In the genomic region with DNA sequence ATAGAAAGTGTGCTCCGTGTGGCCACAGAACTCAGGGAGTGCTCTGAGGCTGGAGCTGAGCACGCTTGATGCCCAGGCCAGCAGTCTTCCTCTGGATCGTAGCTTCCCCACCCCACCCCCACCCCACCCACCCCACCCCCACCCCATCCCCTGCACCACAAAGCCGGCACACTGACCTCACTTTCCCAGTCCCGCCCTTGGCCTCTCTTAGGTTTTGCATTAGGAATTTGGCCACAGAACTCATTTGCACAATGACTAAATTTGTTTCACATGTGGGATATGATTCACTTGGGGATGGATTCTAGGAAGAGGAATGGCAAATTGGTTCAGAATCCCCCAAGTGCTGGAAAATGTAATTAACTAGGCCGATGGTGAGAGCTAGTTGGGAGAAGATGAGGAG, we compare ENCODE assay signal across 26 mouse cellular contexts.
DNase-seq lines count a peak whose midpoint lies in the region; ATAC-seq and TF ChIP-seq lines count a peak whose summit lies in the region.
"Had no signal": no experiment of that assay in that cellular context is flagged by ENCODE, and none has a peak within 500 bp of the region (broad histone marks: within the 10 kb centered on the region; RNA-seq: fewer than 3 reads in every experiment).

No protein-coding gene starts in this region.

- H3K36me3 ChIP-seq in lung, postnatal 0 days (ENCODE audit: insufficient read depth, low read length): no peaks in the 10 kb centered on the region
- H3K36me3 ChIP-seq in intestine, embryonic 16.5 days (ENCODE audit: control insufficient read depth, insufficient read depth, low read length): no peaks in the 10 kb centered on the region
- H3K36me3 ChIP-seq: embryonic facial prominence, embryonic 13.5 days; forebrain, embryonic 12.5 days; heart, embryonic 15.5 days; neural tube, embryonic 15.5 days had no signal

- no peak overlapping the region for H3K4me3 ChIP-seq in lung, postnatal 0 days (ENCODE audit: low read depth, low read length)
- H3K4me3 ChIP-seq in embryonic fibroblast, embryonic 13.5 days (ENCODE audit: insufficient read depth, low read length): no peak overlapping the region
- H3K4me3 ChIP-seq in intestine, embryonic 16.5 days (ENCODE audit: low read length): no peak overlapping the region
- H3K4me3 ChIP-seq: embryonic facial prominence, embryonic 13.5 days; forebrain, embryonic 12.5 days; heart, embryonic 15.5 days; layer of hippocampus, adult 2 months; megakaryocyte, embryonic 14.5 days; neural tube, embryonic 15.5 days had no signal

- no peak overlapping the region for H3K9ac ChIP-seq in lung, postnatal 0 days (replicated peaks; ENCODE audit: low read depth)
- H3K9ac ChIP-seq in intestine, embryonic 16.5 days (ENCODE audit: low read depth, low read length): no peak overlapping the region
- H3K9ac ChIP-seq: embryonic facial prominence, embryonic 13.5 days; forebrain, embryonic 12.5 days; heart, embryonic 15.5 days; liver, postnatal 0 days; neural tube, embryonic 15.5 days had no signal

- H3K4me1 ChIP-seq in lung, postnatal 0 days (ENCODE audit: insufficient read depth, low read depth, low read length): no peaks in the 10 kb centered on the region
- H3K4me1 ChIP-seq in embryonic fibroblast, embryonic 13.5 days (ENCODE audit: control insufficient read depth, insufficient read depth, low read length): peaks cover 19% of the 10 kb centered on the region
- H3K4me1 ChIP-seq in intestine, embryonic 16.5 days (ENCODE audit: control insufficient read depth, insufficient read depth, low read length): no peaks in the 10 kb centered on the region; the same call in 1 of the 2 replicates
- H3K4me1 ChIP-seq: megakaryocyte, embryonic 14.5 days had no signal

- H3K27ac ChIP-seq in lung, postnatal 0 days (ENCODE audit: low read length): no peak overlapping the region
- peak overlapping the region; percentile 98 for H3K27ac ChIP-seq in embryonic fibroblast, embryonic 13.5 days (ENCODE audit: insufficient read depth, low read length)
- no peak overlapping the region for H3K27ac ChIP-seq in intestine, embryonic 16.5 days (ENCODE audit: low read length)
- H3K27ac ChIP-seq: embryonic facial prominence, embryonic 13.5 days; forebrain, embryonic 12.5 days; heart, embryonic 15.5 days; layer of hippocampus, adult 2 months; neural tube, embryonic 15.5 days had no signal

- 74% methylated on average over 6 of the region's 6 CpGs for WGBS in lung, postnatal 0 days
- 76% methylated on average over 6 of the region's 6 CpGs for WGBS in intestine, embryonic 16.5 days

- H3K27me3 ChIP-seq in lung, postnatal 0 days (replicated peaks; ENCODE audit: insufficient read depth, low read length): no peaks in the 10 kb centered on the region
- no peaks in the 10 kb centered on the region for H3K27me3 ChIP-seq in intestine, embryonic 16.5 days (replicated peaks; ENCODE audit: control insufficient read depth, insufficient read depth, low read length)
- H3K27me3 ChIP-seq: CH12.LX; embryonic facial prominence, embryonic 13.5 days; heart, embryonic 15.5 days; neural tube, embryonic 15.5 days had no signal

- TF ChIP-seq POLR2A in embryonic fibroblast, embryonic 13.5 days (IDR thresholded peaks at IDR 0.05; ENCODE audit: low read depth, low read length): no peak

- ATAC-seq in lung, postnatal 0 days: no peak
- ATAC-seq in intestine, embryonic 16.5 days: no peak
- ATAC-seq: liver, postnatal 0 days had no signal

- no peak for TF ChIP-seq CTCF in lung, postnatal 0 days (IDR thresholded peaks at IDR 0.05)
- no peak for TF ChIP-seq CTCF in embryonic fibroblast, embryonic 13.5 days (IDR thresholded peaks at IDR 0.05; ENCODE audit: borderline replicate concordance, insufficient read depth, low read length)

- no peak overlapping the region for H3K4me2 ChIP-seq in lung, postnatal 0 days (replicated peaks; ENCODE audit: low read depth, low read length)
- no peak overlapping the region for H3K4me2 ChIP-seq in intestine, embryonic 16.5 days (ENCODE audit: low read depth, low read length)
- H3K4me2 ChIP-seq: embryonic facial prominence, embryonic 13.5 days; forebrain, embryonic 12.5 days; heart, embryonic 15.5 days; neural tube, embryonic 15.5 days had no signal

- TF ChIP-seq EP300 in lung, postnatal 0 days (IDR thresholded peaks at IDR 0.05): no peak

- no peaks in the 10 kb centered on the region for H3K9me3 ChIP-seq in lung, postnatal 0 days (ENCODE audit: low read length)
- no peaks in the 10 kb centered on the region for H3K9me3 ChIP-seq in intestine, embryonic 16.5 days (ENCODE audit: control insufficient read depth, low read length)
- H3K9me3 ChIP-seq: embryonic facial prominence, embryonic 13.5 days; forebrain, embryonic 12.5 days; heart, embryonic 15.5 days; neural tube, embryonic 15.5 days had no signal

- DNase-seq in gastrocnemius, adult 18-20 months (ENCODE audit: low spot score): peak; percentile 66
- DNase-seq in gastrocnemius, postnatal 4 days (ENCODE audit: low spot score in 2 of 2): no peak
- peak; percentile 19 for DNase-seq in lung, postnatal 0 days (ENCODE audit: low spot score)
- DNase-seq in lung, postnatal 4 days: no peak
- DNase-seq in spleen, postnatal 36 days (ENCODE audit: low spot score in 2 of 2): no peak
- DNase-seq in kidney, postnatal 25 days: no peak
- DNase-seq: adrenal gland, postnatal 14 days; cerebellum, adult 11 months; cerebellum, postnatal 10 days; kidney, adult 2 months; kidney, postnatal 10 days; layer of hippocampus, postnatal 36 days; liver, postnatal 0 days; lung, postnatal 14 days; midbrain, embryonic 14.5 days; thymus, adult 18-20 months; thymus, postnatal 4 days had no signal

Comparison
In these comparisons a context has a peak if more than half of its experiments do, and no peak if none do; other contexts are left out.
1. DNase-seq: peak in gastrocnemius, adult 18-20 months (single experiment) and lung, postnatal 0 days (single experiment); none in gastrocnemius, postnatal 4 days (0 of 2), lung, postnatal 4 days (0 of 2), spleen, postnatal 36 days (0 of 2) and kidney, postnatal 25 days (0 of 2).